Mouse (Mus musculus): ENCODE results near the gene Ehbp1. TPM values are rescaled to one million over a fixed set of nuclear protein-coding genes. Genes with fewer than 3 reads are reported as not detected.

The Ehbp1 gene
- polyA plus RNA-seq, 1 experiment from 2014 or later: 12.0 TPM

- Histone ChIP-seq H3K27me3 (ENCODE audit: control insufficient read depth, insufficient read depth, low read length) (no peaks in the 10 kb centered on the region), H3K36me3 (replicated peaks; ENCODE audit: control insufficient read depth, insufficient read depth, low read depth, low read length) (no peaks in the 10 kb centered on the region), H3K9me3 (replicated peaks; ENCODE audit: control insufficient read depth, low read length) (no peaks in the 10 kb centered on the region), H3K4me1 (ENCODE audit: control insufficient read depth, insufficient read depth, low read length) (no peaks in the 10 kb centered on the region), H3K4me2 (ENCODE audit: low read depth, low read length) (no peak overlapping the region), H3K4me3 (ENCODE audit: low read depth, low read length) (no peak overlapping the region), H3K27ac (replicated peaks; ENCODE audit: low read depth, low read length) (no peak overlapping the region), H3K9ac (replicated peaks; ENCODE audit: low read length) (no peak overlapping the region)
- WGBS: 71% methylated on average over 3 of the region's 3 CpGs
- DNase-seq (ENCODE audit: low spot score) (no peak), ATAC-seq (replicated peaks; ENCODE audit: insufficient number of reproducible peaks, low FRiP score, low TSS enrichment, low read depth) (no peak)
These were observed 147.5 kb downstream of the Ehbp1 start for GRCm38 (mm10) chr11:22194607-22195006.

- no peak overlapping the region for H3K4me3 ChIP-seq (ENCODE audit: low read depth, low read length)
- no peaks in the 10 kb centered on the region for H3K27me3 ChIP-seq (ENCODE audit: control insufficient read depth, insufficient read depth, low read length)
- H3K9me3 ChIP-seq (replicated peaks; ENCODE audit: control insufficient read depth, low read length): no peaks in the 10 kb centered on the region
- WGBS: 81% methylated on average over 3 of the region's 3 CpGs
- H3K4me2 ChIP-seq (ENCODE audit: low read depth, low read length): no peak overlapping the region
- H3K4me1 ChIP-seq (ENCODE audit: control insufficient read depth, insufficient read depth, low read length): no peaks in the 10 kb centered on the region
- no peak overlapping the region for H3K27ac ChIP-seq (replicated peaks; ENCODE audit: low read depth, low read length)
- H3K9ac ChIP-seq (replicated peaks; ENCODE audit: low read length): no peak overlapping the region
- no peaks in the 10 kb centered on the region for H3K36me3 ChIP-seq (replicated peaks; ENCODE audit: control insufficient read depth, insufficient read depth, low read depth, low read length)
- ATAC-seq (replicated peaks; ENCODE audit: insufficient number of reproducible peaks, low FRiP score, low TSS enrichment, low read depth) (no peak), DNase-seq (ENCODE audit: low spot score) (no peak)
These were observed 151.5 kb downstream of the Ehbp1 start for GRCm38 (mm10) chr11:22190576-22190975.

GRCm38 (mm10) chr11:22189970-22190369, 152.1 kb downstream of the Ehbp1 start:
- 85% methylated on average over 3 of the region's 3 CpGs for WGBS
- H3K9ac ChIP-seq (replicated peaks; ENCODE audit: low read length): no peak overlapping the region
- H3K27me3 ChIP-seq (ENCODE audit: control insufficient read depth, insufficient read depth, low read length): no peaks in the 10 kb centered on the region
- H3K4me3 ChIP-seq (ENCODE audit: low read depth, low read length): no peak overlapping the region
- no peak overlapping the region for H3K4me2 ChIP-seq (ENCODE audit: low read depth, low read length)
- no peak for ATAC-seq (replicated peaks; ENCODE audit: insufficient number of reproducible peaks, low FRiP score, low TSS enrichment, low read depth)
- DNase-seq (ENCODE audit: low spot score): no peak
- H3K4me1 ChIP-seq (ENCODE audit: control insufficient read depth, insufficient read depth, low read length): no peaks in the 10 kb centered on the region
- no peaks in the 10 kb centered on the region for H3K9me3 ChIP-seq (replicated peaks; ENCODE audit: control insufficient read depth, low read length)
- H3K27ac ChIP-seq (replicated peaks; ENCODE audit: low read depth, low read length): no peak overlapping the region
- no peaks in the 10 kb centered on the region for H3K36me3 ChIP-seq (replicated peaks; ENCODE audit: control insufficient read depth, insufficient read depth, low read depth, low read length)

- Histone ChIP-seq H3K4me3 (ENCODE audit: low read depth, low read length) (no peak overlapping the region), H3K4me1 (ENCODE audit: control insufficient read depth, insufficient read depth, low read length) (no peaks in the 10 kb centered on the region), H3K27me3 (ENCODE audit: control insufficient read depth, insufficient read depth, low read length) (no peaks in the 10 kb centered on the region), H3K27ac (replicated peaks; ENCODE audit: low read depth, low read length) (no peak overlapping the region), H3K9ac (replicated peaks; ENCODE audit: low read length) (no peak overlapping the region), H3K9me3 (replicated peaks; ENCODE audit: control insufficient read depth, low read length) (no peaks in the 10 kb centered on the region), H3K4me2 (ENCODE audit: low read depth, low read length) (no peak overlapping the region), H3K36me3 (replicated peaks; ENCODE audit: control insufficient read depth, insufficient read depth, low read depth, low read length) (no peaks in the 10 kb centered on the region)
- WGBS: 87% methylated on average over 8 of the region's 8 CpGs
- ATAC-seq (replicated peaks; ENCODE audit: insufficient number of reproducible peaks, low FRiP score, low TSS enrichment, low read depth): no peak
- DNase-seq (ENCODE audit: low spot score): no peak
These were observed 160.3 kb downstream of the Ehbp1 start for GRCm38 (mm10) chr11:22181530-22182501.

GRCm38 (mm10) chr11:22180146-22180545, 161.9 kb downstream of the Ehbp1 start:
- no peaks in the 10 kb centered on the region for H3K9me3 ChIP-seq (replicated peaks; ENCODE audit: control insufficient read depth, low read length)
- no peaks in the 10 kb centered on the region for H3K27me3 ChIP-seq (ENCODE audit: control insufficient read depth, insufficient read depth, low read length)
- DNase-seq (ENCODE audit: low spot score) (no peak), ATAC-seq (replicated peaks; ENCODE audit: insufficient number of reproducible peaks, low FRiP score, low TSS enrichment, low read depth) (no peak)
- no peak overlapping the region for H3K27ac ChIP-seq (replicated peaks; ENCODE audit: low read depth, low read length)
- H3K36me3 ChIP-seq (replicated peaks; ENCODE audit: control insufficient read depth, insufficient read depth, low read depth, low read length): no peaks in the 10 kb centered on the region
- H3K4me1 ChIP-seq (ENCODE audit: control insufficient read depth, insufficient read depth, low read length): no peaks in the 10 kb centered on the region
- no peak overlapping the region for H3K9ac ChIP-seq (replicated peaks; ENCODE audit: low read length)
- H3K4me3 ChIP-seq (ENCODE audit: low read depth, low read length): no peak overlapping the region
- no peak overlapping the region for H3K4me2 ChIP-seq (ENCODE audit: low read depth, low read length)

GRCm38 (mm10) chr11:22178569-22178968, 163.5 kb downstream of the Ehbp1 start:
- 90% methylated on average over 1 of the region's 1 CpGs for WGBS

GRCm38 (mm10) chr11:22174311-22174710, 167.8 kb downstream of the Ehbp1 start:
- Histone ChIP-seq H3K36me3 (replicated peaks; ENCODE audit: control insufficient read depth, insufficient read depth, low read depth, low read length) (no peaks in the 10 kb centered on the region), H3K4me2 (ENCODE audit: low read depth, low read length) (no peak overlapping the region), H3K27ac (replicated peaks; ENCODE audit: low read depth, low read length) (no peak overlapping the region), H3K9me3 (replicated peaks; ENCODE audit: control insufficient read depth, low read length) (no peaks in the 10 kb centered on the region), H3K9ac (replicated peaks; ENCODE audit: low read length) (no peak overlapping the region), H3K4me3 (ENCODE audit: low read depth, low read length) (no peak overlapping the region), H3K4me1 (ENCODE audit: control insufficient read depth, insufficient read depth, low read length) (no peaks in the 10 kb centered on the region), H3K27me3 (ENCODE audit: control insufficient read depth, insufficient read depth, low read length) (no peaks in the 10 kb centered on the region)
- ATAC-seq (replicated peaks; ENCODE audit: insufficient number of reproducible peaks, low FRiP score, low TSS enrichment, low read depth) (no peak), DNase-seq (ENCODE audit: low spot score) (no peak)
- 82% methylated on average over 3 of the region's 3 CpGs for WGBS

More at GRCm38 (mm10) chr11:22178569-22178968, 163.5 kb downstream of the Ehbp1 start:
- DNase-seq (ENCODE audit: low spot score): no peak
- H3K9me3 ChIP-seq (replicated peaks; ENCODE audit: control insufficient read depth, low read length): no peaks in the 10 kb centered on the region
- no peaks in the 10 kb centered on the region for H3K36me3 ChIP-seq (replicated peaks; ENCODE audit: control insufficient read depth, insufficient read depth, low read depth, low read length)
- no peaks in the 10 kb centered on the region for H3K27me3 ChIP-seq (ENCODE audit: control insufficient read depth, insufficient read depth, low read length)
- no peak overlapping the region for H3K4me2 ChIP-seq (ENCODE audit: low read depth, low read length)
- no peak overlapping the region for H3K4me3 ChIP-seq (ENCODE audit: low read depth, low read length)
- no peaks in the 10 kb centered on the region for H3K4me1 ChIP-seq (ENCODE audit: control insufficient read depth, insufficient read depth, low read length)
- H3K27ac ChIP-seq (replicated peaks; ENCODE audit: low read depth, low read length): no peak overlapping the region
- H3K9ac ChIP-seq (replicated peaks; ENCODE audit: low read length): no peak overlapping the region
- no peak for ATAC-seq (replicated peaks; ENCODE audit: insufficient number of reproducible peaks, low FRiP score, low TSS enrichment, low read depth)

GRCm38 (mm10) chr11:22170962-22171638, 171.0 kb downstream of the Ehbp1 start:
- 89% methylated on average over 6 of the region's 6 CpGs for WGBS
- no peak overlapping the region for H3K27ac ChIP-seq (replicated peaks; ENCODE audit: low read depth, low read length)
- no peaks in the 10 kb centered on the region for H3K27me3 ChIP-seq (ENCODE audit: control insufficient read depth, insufficient read depth, low read length)
- DNase-seq (ENCODE audit: low spot score) (no peak), ATAC-seq (replicated peaks; ENCODE audit: insufficient number of reproducible peaks, low FRiP score, low TSS enrichment, low read depth) (no peak)
- no peak overlapping the region for H3K9ac ChIP-seq (replicated peaks; ENCODE audit: low read length)
- no peaks in the 10 kb centered on the region for H3K4me1 ChIP-seq (ENCODE audit: control insufficient read depth, insufficient read depth, low read length)
- H3K9me3 ChIP-seq (replicated peaks; ENCODE audit: control insufficient read depth, low read length): no peaks in the 10 kb centered on the region
- H3K36me3 ChIP-seq (replicated peaks; ENCODE audit: control insufficient read depth, insufficient read depth, low read depth, low read length): no peaks in the 10 kb centered on the region
- H3K4me3 ChIP-seq (ENCODE audit: low read depth, low read length): no peak overlapping the region
- no peak overlapping the region for H3K4me2 ChIP-seq (ENCODE audit: low read depth, low read length)

Measured in embryonic facial prominence, embryonic 11.5 days (tissue).